Mouse (Mus musculus): ENCODE data around the gene Antxr1. TPM values are rescaled to one million over a fixed set of nuclear protein-coding genes. Genes with fewer than 3 reads are reported as not detected.

Antxr1 gene
- polyA plus RNA-seq, 1 experiment from 2014 or later: 5.9 TPM

DNA sequence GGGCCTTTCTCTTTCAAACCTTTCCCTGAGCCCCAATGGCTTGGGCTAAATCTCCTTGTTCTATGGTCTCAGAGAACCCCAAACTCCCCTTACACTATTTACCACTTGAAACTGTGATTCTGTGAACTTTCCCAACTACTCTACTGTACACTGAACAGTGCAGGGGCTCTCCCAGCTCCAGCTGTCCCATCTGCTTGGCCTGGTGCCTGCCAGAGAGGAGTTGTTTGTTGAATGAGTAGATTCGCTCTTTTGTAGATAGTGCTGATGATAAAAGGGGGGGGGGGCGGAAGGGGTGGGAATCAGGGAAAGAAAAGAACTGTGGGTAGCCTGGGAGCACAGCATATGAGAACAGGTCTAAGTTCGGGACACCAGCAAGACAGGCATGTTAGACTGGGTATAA is 164.2 kb downstream of the Antxr1 start:
- Histone ChIP-seq H3K27ac (replicated peaks) (no peak overlapping the region), H3K9ac (ENCODE audit: low read length) (no peak overlapping the region), H3K9me3 (ENCODE audit: control insufficient read depth, low read length) (no peaks in the 10 kb centered on the region), H3K4me3 (ENCODE audit: low read depth, low read length) (no peak overlapping the region), H3K4me1 (replicated peaks; ENCODE audit: control insufficient read depth, insufficient read depth) (no peaks in the 10 kb centered on the region), H3K4me2 (replicated peaks; ENCODE audit: low read depth) (no peak overlapping the region), H3K27me3 (ENCODE audit: control insufficient read depth, insufficient read depth, low read length) (no peaks in the 10 kb centered on the region), H3K36me3 (ENCODE audit: control insufficient read depth, insufficient read depth, low read length) (no peaks in the 10 kb centered on the region; the same call in 1 of the 2 replicates)
- WGBS: 82% methylated on average over 3 of the region's 3 CpGs
- DNase-seq (ENCODE audit: low spot score) (no peak), ATAC-seq (ENCODE audit: low FRiP score, low TSS enrichment) (no peak)
- TF ChIP-seq EP300 (optimal IDR thresholded peaks at IDR 0.05) (no peak), CTCF (IDR thresholded peaks at IDR 0.05; ENCODE audit: low read depth) (no peak)

GRCm38 (mm10) chr6:87170875-87171274 is 164.7 kb downstream of the Antxr1 start:
- Histone ChIP-seq H3K9ac (ENCODE audit: low read length) (no peak overlapping the region), H3K4me3 (ENCODE audit: low read depth, low read length) (no peak overlapping the region), H3K4me2 (replicated peaks; ENCODE audit: low read depth) (no peak overlapping the region), H3K4me1 (replicated peaks; ENCODE audit: control insufficient read depth, insufficient read depth) (no peaks in the 10 kb centered on the region), H3K36me3 (ENCODE audit: control insufficient read depth, insufficient read depth, low read length) (no peaks in the 10 kb centered on the region; the same call in 1 of the 2 replicates), H3K9me3 (ENCODE audit: control insufficient read depth, low read length) (no peaks in the 10 kb centered on the region), H3K27me3 (ENCODE audit: control insufficient read depth, insufficient read depth, low read length) (no peaks in the 10 kb centered on the region), H3K27ac (replicated peaks) (no peak overlapping the region)
- TF ChIP-seq EP300 (optimal IDR thresholded peaks at IDR 0.05): no peak
- no peak for TF ChIP-seq CTCF (IDR thresholded peaks at IDR 0.05; ENCODE audit: low read depth)
- no peak for DNase-seq (ENCODE audit: low spot score)
- WGBS: 85% methylated on average over 6 of the region's 6 CpGs
- no peak for ATAC-seq (ENCODE audit: low FRiP score, low TSS enrichment)

GRCm38 (mm10) chr6:87170277-87170676 is 165.3 kb downstream of the Antxr1 start:
- H3K9ac ChIP-seq (ENCODE audit: low read length): no peak overlapping the region
- no peaks in the 10 kb centered on the region; the same call in 1 of the 2 replicates for H3K36me3 ChIP-seq (ENCODE audit: control insufficient read depth, insufficient read depth, low read length)
- WGBS: 87% methylated on average over 6 of the region's 6 CpGs
- H3K27me3 ChIP-seq (ENCODE audit: control insufficient read depth, insufficient read depth, low read length): no peaks in the 10 kb centered on the region
- H3K9me3 ChIP-seq (ENCODE audit: control insufficient read depth, low read length): no peaks in the 10 kb centered on the region
- ATAC-seq (ENCODE audit: low FRiP score, low TSS enrichment) (no peak), DNase-seq (ENCODE audit: low spot score) (no peak)
- no peaks in the 10 kb centered on the region for H3K4me1 ChIP-seq (replicated peaks; ENCODE audit: control insufficient read depth, insufficient read depth)
- H3K4me2 ChIP-seq (replicated peaks; ENCODE audit: low read depth): no peak overlapping the region
- no peak overlapping the region for H3K27ac ChIP-seq (replicated peaks)
- no peak overlapping the region for H3K4me3 ChIP-seq (ENCODE audit: low read depth, low read length)
- TF ChIP-seq CTCF (IDR thresholded peaks at IDR 0.05; ENCODE audit: low read depth): no peak
- no peak for TF ChIP-seq EP300 (optimal IDR thresholded peaks at IDR 0.05)

DNA sequence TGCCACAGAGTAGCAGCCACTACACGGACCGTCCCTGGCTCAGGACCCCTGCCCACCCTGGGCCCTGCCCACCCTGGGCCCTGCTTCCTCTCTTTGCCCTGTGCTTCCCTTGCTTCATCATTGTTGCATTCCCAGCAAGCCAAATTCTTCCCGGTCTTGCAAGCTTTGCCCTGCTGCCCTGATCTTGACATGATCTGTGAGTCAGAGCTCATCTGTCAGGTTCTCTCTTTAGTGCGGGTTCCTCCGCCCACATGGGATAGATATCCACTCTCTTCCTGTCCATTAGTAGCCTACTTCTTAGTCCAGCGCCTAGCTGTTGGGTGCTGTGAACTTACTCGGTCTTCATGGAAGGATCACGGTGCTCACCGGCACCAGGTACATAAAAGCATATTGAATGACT is 167.6 kb downstream of the Antxr1 start:
- no peak for DNase-seq (ENCODE audit: low spot score)
- no peak for ATAC-seq (ENCODE audit: low FRiP score, low TSS enrichment)
- Histone ChIP-seq H3K4me3 (ENCODE audit: low read depth, low read length) (no peak overlapping the region), H3K27me3 (ENCODE audit: control insufficient read depth, insufficient read depth, low read length) (no peaks in the 10 kb centered on the region), H3K36me3 (ENCODE audit: control insufficient read depth, insufficient read depth, low read length) (no peaks in the 10 kb centered on the region; the same call in 1 of the 2 replicates), H3K4me2 (replicated peaks; ENCODE audit: low read depth) (no peak overlapping the region), H3K27ac (replicated peaks) (no peak overlapping the region), H3K9ac (ENCODE audit: low read length) (no peak overlapping the region), H3K9me3 (ENCODE audit: control insufficient read depth, low read length) (no peaks in the 10 kb centered on the region), H3K4me1 (replicated peaks; ENCODE audit: control insufficient read depth, insufficient read depth) (no peaks in the 10 kb centered on the region)
- WGBS: 83% methylated on average over 9 of the region's 9 CpGs
- TF ChIP-seq CTCF (IDR thresholded peaks at IDR 0.05; ENCODE audit: low read depth) (no peak), EP300 (optimal IDR thresholded peaks at IDR 0.05) (no peak)

GRCm38 (mm10) chr6:87166673-87167305 is 168.8 kb downstream of the Antxr1 start:
- no peaks in the 10 kb centered on the region for H3K27me3 ChIP-seq (ENCODE audit: control insufficient read depth, insufficient read depth, low read length)
- H3K4me3 ChIP-seq (ENCODE audit: low read depth, low read length): no peak overlapping the region
- no peak overlapping the region for H3K4me2 ChIP-seq (replicated peaks; ENCODE audit: low read depth)
- no peaks in the 10 kb centered on the region; the same call in 1 of the 2 replicates for H3K36me3 ChIP-seq (ENCODE audit: control insufficient read depth, insufficient read depth, low read length)
- ATAC-seq (ENCODE audit: low FRiP score, low TSS enrichment): 0 out of 2 replicates have a peak, but pooled peaks have one; percentile 30
- no peaks in the 10 kb centered on the region for H3K9me3 ChIP-seq (ENCODE audit: control insufficient read depth, low read length)
- no peaks in the 10 kb centered on the region for H3K4me1 ChIP-seq (replicated peaks; ENCODE audit: control insufficient read depth, insufficient read depth)
- 77% methylated on average over 12 of the region's 12 CpGs for WGBS
- no peak overlapping the region for H3K9ac ChIP-seq (ENCODE audit: low read length)
- TF ChIP-seq CTCF (IDR thresholded peaks at IDR 0.05; ENCODE audit: low read depth) (no peak), EP300 (optimal IDR thresholded peaks at IDR 0.05) (no peak)
- no peak overlapping the region for H3K27ac ChIP-seq (replicated peaks)
- no peak for DNase-seq (ENCODE audit: low spot score)

GRCm38 (mm10) chr6:87165536-87166311 is 169.9 kb downstream of the Antxr1 start:
- WGBS: 71% methylated on average over 8 of the region's 8 CpGs
- TF ChIP-seq CTCF (IDR thresholded peaks at IDR 0.05; ENCODE audit: low read depth) (no peak), EP300 (optimal IDR thresholded peaks at IDR 0.05) (no peak)
- Histone ChIP-seq H3K4me3 (ENCODE audit: low read depth, low read length) (no peak overlapping the region), H3K27me3 (ENCODE audit: control insufficient read depth, insufficient read depth, low read length) (no peaks in the 10 kb centered on the region), H3K9ac (ENCODE audit: low read length) (no peak overlapping the region), H3K4me1 (replicated peaks; ENCODE audit: control insufficient read depth, insufficient read depth) (no peaks in the 10 kb centered on the region), H3K4me2 (replicated peaks; ENCODE audit: low read depth) (no peak overlapping the region), H3K9me3 (ENCODE audit: control insufficient read depth, low read length) (no peaks in the 10 kb centered on the region), H3K36me3 (ENCODE audit: control insufficient read depth, insufficient read depth, low read length) (no peaks in the 10 kb centered on the region; the same call in 1 of the 2 replicates), H3K27ac (replicated peaks) (no peak overlapping the region)
- DNase-seq (ENCODE audit: low spot score) (no peak), ATAC-seq (ENCODE audit: low FRiP score, low TSS enrichment) (no peak)

Measured in stomach, postnatal 0 days (tissue).